Mouse (Mus musculus) heart, embryonic 14.5 days (tissue): ENCODE results near the gene Hivep2. TPM values are rescaled to one million over a fixed set of nuclear protein-coding genes. Genes with fewer than 3 reads are reported as not detected.
A peak's percentile ranks its signal among the peaks of the same experiment; 100 is the strongest.

ENCODE experiments used
- ATAC-seq: fragments of 200-750 bp; cut with Nextera tagmentation; 2 replicates; pipeline ENCODE4 v1.8.0; 2017; ENCODE audit warnings: low read depth, moderate TSS enrichment; ENCODE audit not compliant: insufficient number of reproducible peaks, insufficient read depth, low FRiP score
- H3K27ac ChIP-seq, 2 experiments: fragments of 200-500 bp in 1 of 2; fragments of 300-500 bp in 1 of 2; sonication (generic) in 1 of 2; replicated peaks in 1 of 2; 2 replicates each; pipeline ENCODE4 v1.5.1; 2012 to 2014; ENCODE audit warnings: low read depth in 2 of 2, low read length in 2 of 2, control low read depth in 1 of 2, mild to moderate bottlenecking in 1 of 2, mixed read lengths in 1 of 2; ENCODE audit not compliant: control insufficient read depth in 1 of 2, insufficient read depth in 1 of 2
- H3K27me3 ChIP-seq: fragments of 300-500 bp; sonication (generic); 2 replicates; pipeline ENCODE4 v1.6.1; 2014; ENCODE audit warnings: mild to moderate bottlenecking, low read length, control low read depth; ENCODE audit not compliant: control insufficient read depth, insufficient read depth
- H3K36me3 ChIP-seq: fragments of 300-500 bp; sonication (generic); 2 replicates; pipeline ENCODE4 v1.6.1; 2014; ENCODE audit warnings: mild to moderate bottlenecking, control low read depth, low read length, mixed read lengths; ENCODE audit not compliant: control insufficient read depth, insufficient read depth
- H3K4me1 ChIP-seq, 2 experiments: fragments of 200-500 bp in 1 of 2; fragments of 300-500 bp in 1 of 2; sonication (generic) in 1 of 2; 2 replicates each; pipeline ENCODE4 v1.6.1; 2012 to 2014; ENCODE audit warnings: low read length in 2 of 2, control low read depth in 1 of 2, mixed read lengths in 1 of 2; ENCODE audit not compliant: control insufficient read depth in 2 of 2, insufficient read depth in 2 of 2
- H3K4me2 ChIP-seq: fragments of 300-500 bp; sonication (generic); 2 replicates; pipeline ENCODE4 v1.6.1; 2014; ENCODE audit warnings: mild to moderate bottlenecking, low read length
- H3K4me3 ChIP-seq, 2 experiments: fragments of 200-500 bp in 1 of 2; fragments of 300-500 bp in 1 of 2; sonication (generic) in 1 of 2; 2 replicates each; pipeline ENCODE4 v1.5.1; 2012 to 2014; ENCODE audit warnings: low read length in 2 of 2, mild to moderate bottlenecking in 2 of 2, control low read depth in 1 of 2, low read depth in 1 of 2, moderate library complexity in 1 of 2; ENCODE audit not compliant: control insufficient read depth in 1 of 2, insufficient read depth in 1 of 2
- H3K9ac ChIP-seq: fragments of 300-500 bp; sonication (generic); 2 replicates; pipeline ENCODE4 v1.6.1; 2014; ENCODE audit warnings: mild to moderate bottlenecking, low read length
- H3K9me3 ChIP-seq: fragments of 300-500 bp; sonication (generic); 2 replicates; pipeline ENCODE4 v1.6.1; 2016; ENCODE audit warnings: low read length, control low read depth; ENCODE audit not compliant: control insufficient read depth
- WGBS: fragments of 180-500 bp; shearing (Covaris S2); extraction: QIAGEN DNeasy Blood & Tissue Kit; methylation state at CpG from one replicate; pipeline ENCODE4 v1.1.7; 2014; 5-methylcytosine and 5-hydroxymethylcytosine counted together
- polyA plus RNA-seq: library from polyadenylated mRNA; unstranded; fragments of >200 nt; fragmentation: Nextera tagmentation; extraction: Ambion mirVana; gene quantifications from 2 replicates; pipeline ENCODE4 v1.2.1, GENCODE M21; 2014

The Hivep2 gene
- polyA plus RNA-seq, 1 experiment from 2014 or later = 9.9 TPM

DNA sequence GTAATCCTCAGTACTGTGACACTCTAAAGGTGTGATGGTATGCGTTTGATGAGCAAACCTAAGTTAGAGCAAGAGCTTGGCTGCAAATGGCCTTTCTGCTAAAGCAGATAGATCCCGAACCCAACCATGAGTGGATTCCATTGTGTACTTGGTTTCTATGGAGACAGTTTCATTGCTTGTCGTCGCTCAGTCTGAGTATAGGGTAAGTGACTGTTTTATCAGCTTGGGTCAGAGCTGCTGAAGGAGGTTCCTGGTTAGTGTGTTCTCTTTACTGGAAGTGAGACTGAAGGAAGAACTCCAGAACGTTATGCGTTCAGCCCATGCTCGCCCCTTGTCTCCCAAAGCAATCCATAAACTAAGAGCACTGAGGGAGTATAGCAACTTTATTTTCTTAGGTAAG lies 54.4 kb downstream of the Hivep2 start:
- Histone ChIP-seq H3K4me1 (peaks cover 10 to 59% of the 10 kb centered on the region in 2 experiments), H3K27ac (no peak overlapping the region; a peak in 1 of 4 replicates), H3K27me3 (no peaks in the 10 kb centered on the region), H3K36me3 (no peaks in the 10 kb centered on the region), H3K4me3 (no peak overlapping the region), H3K9me3 (no peaks in the 10 kb centered on the region), H3K9ac (0 out of 2 replicates have a peak overlapping the region, but pooled peaks have one; percentile 16), H3K4me2 (peak overlapping the region; percentile 29)
- ATAC-seq = no peak
- 11% methylated on average over 7 of the region's 7 CpGs for WGBS

DNA sequence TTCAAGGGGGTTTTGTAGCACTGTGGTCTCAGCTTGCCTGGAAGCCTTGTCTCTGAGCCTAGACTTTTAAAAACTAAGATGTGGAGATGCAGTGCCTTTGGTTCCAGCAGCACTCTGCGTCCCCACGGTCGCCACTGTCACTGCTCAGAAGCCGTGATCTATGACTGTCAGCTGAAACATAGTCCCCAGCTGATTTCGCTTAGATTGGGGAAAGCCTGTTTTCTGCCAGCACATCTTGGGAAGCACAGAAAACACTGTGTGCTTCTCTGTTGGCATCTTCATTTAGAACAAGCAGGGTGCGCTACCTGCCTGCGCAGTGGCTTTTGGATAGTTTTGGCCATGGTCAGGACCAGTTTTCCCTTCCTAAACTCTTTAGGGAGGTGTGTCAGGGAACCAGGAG lies 59.1 kb downstream of the Hivep2 start:
- Histone ChIP-seq H3K27ac (no peak overlapping the region), H3K9me3 (no peaks in the 10 kb centered on the region), H3K36me3 (no peaks in the 10 kb centered on the region), H3K4me1 (peaks cover 8 to 24% of the 10 kb centered on the region in 2 experiments), H3K4me3 (no peak overlapping the region), H3K9ac (no peak overlapping the region), H3K4me2 (no peak overlapping the region), H3K27me3 (no peaks in the 10 kb centered on the region)
- no peak for ATAC-seq
- WGBS = 88% methylated on average over 7 of the region's 7 CpGs

DNA sequence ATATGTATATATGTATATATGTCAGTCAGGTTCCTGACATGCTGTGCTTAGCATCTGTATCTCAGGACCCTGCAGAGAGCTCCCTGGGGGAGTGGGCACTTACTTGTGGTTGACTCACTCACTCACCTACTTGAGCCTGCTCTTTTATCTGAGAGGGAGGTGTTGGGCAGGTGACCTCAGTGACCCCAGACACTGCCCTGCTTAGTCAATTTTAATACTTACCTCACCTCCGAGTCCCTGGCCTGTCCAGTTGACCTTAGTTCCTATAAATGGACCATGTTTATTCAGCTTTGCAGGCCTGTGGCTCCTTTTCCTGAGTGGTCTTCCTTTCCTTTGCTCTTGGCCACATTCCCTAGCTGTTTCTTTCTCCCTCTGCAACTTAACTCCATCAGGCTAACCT lies 61.9 kb downstream of the Hivep2 start:
- no peaks in the 10 kb centered on the region for H3K36me3 ChIP-seq
- H3K4me1 ChIP-seq = peaks cover 4 to 15% of the 10 kb centered on the region in 2 experiments; a peak in 3 of 4 replicates
- H3K4me3 ChIP-seq = no peak overlapping the region
- 36% methylated on average over 1 of the region's 1 CpGs for WGBS
- no peak for ATAC-seq
- H3K9ac ChIP-seq = no peak overlapping the region
- H3K27me3 ChIP-seq = no peaks in the 10 kb centered on the region
- no peaks in the 10 kb centered on the region for H3K9me3 ChIP-seq
- no peak overlapping the region for H3K27ac ChIP-seq
- H3K4me2 ChIP-seq = no peak overlapping the region

DNA sequence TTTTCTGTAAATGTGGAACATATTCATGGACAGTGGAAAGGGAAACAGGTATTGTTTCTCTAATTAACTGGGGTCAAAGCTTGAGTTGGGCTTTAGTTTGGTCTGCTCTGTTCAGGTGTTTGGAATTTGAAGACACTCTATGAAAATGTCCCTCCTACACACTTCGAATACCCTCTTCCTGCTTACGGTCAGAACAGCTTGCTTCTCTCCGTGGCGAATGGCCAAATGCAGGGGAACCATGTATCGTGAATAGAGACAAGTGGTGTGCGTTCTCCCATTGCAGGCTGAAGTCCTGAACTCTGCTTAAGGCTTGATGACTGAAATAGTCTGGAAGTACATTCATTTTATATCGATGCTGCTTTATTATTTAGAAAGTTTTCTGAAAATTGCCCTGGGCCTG lies 63.1 kb downstream of the Hivep2 start:
- Histone ChIP-seq H3K27ac (no peak overlapping the region), H3K27me3 (no peaks in the 10 kb centered on the region), H3K9me3 (no peaks in the 10 kb centered on the region), H3K4me2 (no peak overlapping the region), H3K36me3 (no peaks in the 10 kb centered on the region), H3K9ac (no peak overlapping the region), H3K4me1 (peaks cover 0 to 7% of the 10 kb centered on the region in 2 experiments; a peak in 2 of 4 replicates), H3K4me3 (no peak overlapping the region)
- 73% methylated on average over 7 of the region's 7 CpGs for WGBS
- no peak for ATAC-seq

DNA sequence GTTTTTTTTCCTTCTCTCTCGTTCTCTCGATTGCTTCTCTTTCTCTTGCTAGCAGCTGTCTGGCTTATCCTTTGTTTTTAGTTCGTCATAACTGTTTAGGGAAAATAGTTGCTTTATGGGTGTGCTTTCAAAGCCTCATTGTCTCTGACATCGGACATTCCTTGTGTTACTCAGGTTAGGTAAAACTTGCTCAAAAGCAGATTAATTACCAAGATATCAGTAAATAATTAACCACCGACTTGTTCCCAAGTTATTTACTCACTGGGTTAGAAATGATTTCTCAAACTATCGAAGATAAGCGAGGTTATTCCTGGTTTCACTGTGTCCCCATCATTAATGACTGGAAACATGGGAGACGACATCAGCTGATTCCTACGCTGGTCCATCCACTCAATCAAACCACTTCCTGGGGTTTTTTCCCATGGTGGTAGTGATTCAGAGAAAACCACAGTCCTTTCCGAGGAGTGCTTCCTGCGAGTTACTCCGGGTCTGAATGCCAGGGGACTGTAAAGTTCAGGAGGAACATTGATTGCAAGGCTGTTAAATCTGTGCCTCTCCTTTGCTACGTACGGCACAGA lies 64.7 kb downstream of the Hivep2 start:
- no peak overlapping the region for H3K27ac ChIP-seq

DNA sequence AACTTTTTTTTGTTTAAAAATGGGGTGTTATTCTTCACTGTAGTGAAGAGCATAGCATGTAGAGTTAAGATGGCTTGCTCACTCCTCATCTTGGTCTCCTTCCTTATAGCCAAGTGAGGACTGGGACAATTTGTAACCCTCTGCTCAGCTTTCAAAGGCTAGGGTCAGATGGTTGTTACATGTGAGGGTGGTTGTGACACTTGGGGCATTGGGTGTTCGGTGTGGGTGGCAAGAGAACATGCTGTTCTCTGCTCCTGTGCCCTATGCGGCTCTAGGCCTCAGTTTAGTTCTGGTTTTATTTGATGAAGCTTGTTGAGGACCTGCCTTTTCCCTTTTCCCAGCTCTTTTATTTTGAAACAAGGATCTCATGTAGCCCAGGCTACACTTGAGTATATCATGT lies 66.7 kb downstream of the Hivep2 start:
- ATAC-seq = no peak
- Histone ChIP-seq H3K4me2 (no peak overlapping the region), H3K4me1 (peaks cover 0 to 4% of the 10 kb centered on the region in 2 experiments; a peak in 2 of 4 replicates), H3K9me3 (0 out of 2 replicates have a peak, but pooled peaks cover 3% of the 10 kb centered on the region), H3K9ac (no peak overlapping the region), H3K27ac (no peak overlapping the region), H3K27me3 (no peaks in the 10 kb centered on the region), H3K36me3 (no peaks in the 10 kb centered on the region), H3K4me3 (no peak overlapping the region)
- WGBS = 80% methylated on average over 2 of the region's 2 CpGs

More for the DNA sequence above, 64.7 kb downstream of the Hivep2 start:
- no peak for ATAC-seq
- Histone ChIP-seq H3K9ac (no peak overlapping the region), H3K9me3 (no peaks in the 10 kb centered on the region), H3K4me3 (no peak overlapping the region), H3K27me3 (no peaks in the 10 kb centered on the region), H3K4me1 (peaks cover 0 to 2% of the 10 kb centered on the region in 2 experiments; a peak in 2 of 4 replicates), H3K4me2 (no peak overlapping the region), H3K36me3 (no peaks in the 10 kb centered on the region)
- WGBS = 92% methylated on average over 14 of the region's 14 CpGs

DNA sequence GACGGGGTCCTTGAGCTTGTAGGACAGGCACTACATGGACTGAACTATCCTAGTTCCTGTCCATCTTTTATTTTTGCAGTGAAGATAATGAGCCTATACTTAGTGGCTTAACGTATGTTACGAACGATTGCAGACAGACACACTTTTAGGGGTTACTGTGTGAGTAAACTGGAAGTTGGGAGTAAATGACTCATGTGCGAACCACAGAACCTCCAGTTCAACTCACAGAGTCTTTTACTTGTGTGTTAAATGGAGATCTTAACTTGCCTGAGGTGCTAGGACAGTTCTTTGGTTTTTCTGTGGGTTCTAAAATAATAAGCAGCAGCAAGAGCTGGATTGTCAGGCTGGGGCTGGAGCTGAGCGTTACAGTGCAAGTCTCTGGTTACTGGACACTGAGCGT lies 68.2 kb downstream of the Hivep2 start:
- ATAC-seq = no peak
- no peak overlapping the region for H3K4me2 ChIP-seq
- H3K9ac ChIP-seq = no peak overlapping the region
- 89% methylated on average over 7 of the region's 7 CpGs for WGBS
- no peaks in the 10 kb centered on the region for H3K27me3 ChIP-seq
- H3K36me3 ChIP-seq = no peaks in the 10 kb centered on the region
- peaks cover 0 to 4% of the 10 kb centered on the region in 2 experiments; a peak in 2 of 4 replicates for H3K4me1 ChIP-seq
- no peak overlapping the region for H3K27ac ChIP-seq
- H3K4me3 ChIP-seq = no peak overlapping the region
- 0 out of 2 replicates have a peak, but pooled peaks cover 3% of the 10 kb centered on the region for H3K9me3 ChIP-seq

DNA sequence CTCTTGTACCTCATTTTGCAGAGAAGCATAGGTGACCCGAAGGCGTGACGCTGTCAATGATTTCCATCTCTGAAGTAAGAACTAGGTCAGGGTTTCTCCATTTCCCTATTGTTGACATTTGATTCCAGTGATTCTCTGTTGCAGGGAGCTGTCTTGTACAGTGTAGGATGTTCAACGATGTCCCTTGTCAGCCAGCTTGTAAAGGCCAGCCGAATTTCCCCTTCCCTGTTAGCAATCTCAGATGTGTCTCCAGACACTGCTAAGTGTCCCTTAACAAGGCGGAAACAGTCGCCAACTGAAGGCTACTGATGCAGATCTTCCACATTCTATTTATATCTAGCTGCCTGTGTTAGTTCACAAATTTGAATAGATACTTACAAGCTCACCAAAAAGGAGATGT lies 68.9 kb downstream of the Hivep2 start:
- ATAC-seq = no peak
- H3K27me3 ChIP-seq = no peaks in the 10 kb centered on the region
- no peak overlapping the region for H3K4me3 ChIP-seq
- 58% methylated on average over 7 of the region's 7 CpGs for WGBS
- no peaks in the 10 kb centered on the region for H3K36me3 ChIP-seq
- 0 out of 2 replicates have a peak, but pooled peaks cover 3% of the 10 kb centered on the region for H3K9me3 ChIP-seq
- no peak overlapping the region for H3K9ac ChIP-seq
- no peak overlapping the region for H3K27ac ChIP-seq
- H3K4me1 ChIP-seq = peaks cover 0 to 4% of the 10 kb centered on the region in 2 experiments; a peak in 2 of 4 replicates
- H3K4me2 ChIP-seq = no peak overlapping the region
